Mouse (Mus musculus) gastrocnemius, postnatal 25 days (tissue): ENCODE results near the gene Fgfr2. TPM values are rescaled to one million over a fixed set of nuclear protein-coding genes. Genes with fewer than 3 reads are reported as not detected.

Experiments
- DNase-seq: peaks from one replicate; pipeline ENCODE4 v3.0.0; 2022
- total RNA-seq, 2 experiments: library from RNA; stranded (reverse); gene quantifications; 1 replicate in 1 of 2; 2 replicates in 1 of 2; pipeline ENCODE4 v1.2.3; 2021

The Fgfr2 gene
- total RNA-seq, 2 experiments from 2014 or later = 0.33 to 0.96 TPM

DNA sequence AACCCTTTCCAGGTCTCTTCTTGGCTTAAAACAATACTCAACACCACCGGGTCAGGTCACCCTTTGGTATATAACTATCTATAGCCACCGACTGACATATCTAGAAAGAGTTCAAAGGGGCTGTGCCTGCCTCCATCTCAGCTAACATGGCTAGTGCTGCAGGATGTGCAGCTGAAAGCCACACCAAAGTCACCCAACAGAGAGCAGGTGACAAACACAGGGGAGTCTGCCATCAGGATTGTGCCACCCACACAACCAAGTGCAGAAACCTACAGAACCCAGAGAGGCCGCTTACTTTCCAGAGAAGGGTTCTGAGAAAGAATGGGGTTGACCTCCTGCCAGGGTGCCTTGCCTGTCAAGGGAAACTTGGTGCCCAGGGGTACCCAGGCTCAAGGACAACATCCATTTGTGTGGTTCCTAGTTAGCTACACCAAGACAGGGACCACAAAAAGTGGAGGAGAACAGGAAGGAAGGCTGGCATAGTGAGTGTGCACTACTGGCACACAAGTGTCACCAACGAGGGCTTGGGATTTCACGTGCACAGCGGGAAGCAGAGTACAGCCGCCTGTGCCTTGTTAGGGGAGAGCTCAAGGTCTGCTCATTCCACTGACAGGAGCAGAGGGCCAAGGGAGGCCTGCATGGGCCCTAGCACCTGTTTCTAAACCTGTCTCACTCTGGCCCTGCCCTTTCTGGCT is 350.0 kb downstream of the Fgfr2 start:
- DNase-seq = no peak

DNA sequence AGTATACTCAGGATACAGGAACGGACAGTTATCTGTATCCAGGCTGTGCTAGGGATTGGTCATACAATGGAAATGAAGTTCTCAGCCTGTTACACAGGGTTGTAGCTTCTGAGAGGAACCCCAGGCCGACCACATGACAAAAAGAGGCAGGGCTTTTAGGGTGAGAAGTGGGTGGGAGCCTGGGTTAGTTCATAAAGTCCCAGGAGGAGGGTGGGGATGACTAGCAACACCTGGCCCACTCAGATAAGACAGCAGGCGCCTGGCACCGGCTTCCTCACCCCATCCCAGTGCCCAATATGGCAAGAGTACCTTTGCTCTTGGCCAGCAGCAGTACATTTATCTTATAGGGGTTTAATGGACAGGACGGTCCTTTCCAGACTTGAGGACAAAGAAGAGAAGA is 350.7 kb downstream of the Fgfr2 start:
- no peak for DNase-seq

DNA sequence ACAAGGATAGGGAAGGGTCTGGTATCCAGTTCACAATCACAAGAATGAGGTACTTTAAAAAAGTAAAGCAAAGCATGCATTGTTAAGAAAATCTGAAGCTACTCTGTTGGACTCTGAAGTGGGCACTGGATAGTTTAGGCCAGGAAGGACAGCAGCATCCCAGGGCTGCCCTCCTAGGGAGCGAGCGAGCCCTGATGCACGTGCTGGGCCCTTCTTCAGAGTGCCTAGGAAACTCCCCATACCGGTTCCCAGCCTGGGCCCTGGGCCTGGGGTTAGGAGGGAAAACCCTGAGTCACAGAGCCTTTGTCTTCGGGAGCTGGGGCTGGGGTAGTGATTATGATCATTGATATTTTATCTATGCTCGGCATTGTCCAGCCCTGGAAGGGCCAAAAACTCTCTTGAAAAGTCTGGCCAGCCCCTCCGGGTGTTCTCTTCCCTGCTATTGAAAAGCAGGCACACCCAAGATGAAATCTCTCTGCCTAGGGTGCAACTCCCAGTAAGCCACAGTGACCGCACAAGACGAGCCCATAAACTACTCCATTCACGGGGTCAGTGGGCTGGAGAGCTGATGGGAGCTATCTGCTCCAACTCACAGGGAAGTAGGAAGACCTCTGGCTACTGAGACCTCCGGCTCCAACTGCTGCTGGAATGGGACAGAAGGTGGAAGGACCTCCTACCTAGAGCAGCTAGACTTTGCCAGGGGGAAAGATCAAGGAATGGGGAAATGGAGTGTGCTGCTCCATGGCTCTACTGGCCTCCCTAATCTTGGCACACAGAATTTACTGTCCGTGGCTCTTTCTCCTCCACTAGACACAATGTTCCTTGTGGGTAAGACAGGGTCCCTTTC is 354.4 kb downstream of the Fgfr2 start:
- no peak for DNase-seq

DNA sequence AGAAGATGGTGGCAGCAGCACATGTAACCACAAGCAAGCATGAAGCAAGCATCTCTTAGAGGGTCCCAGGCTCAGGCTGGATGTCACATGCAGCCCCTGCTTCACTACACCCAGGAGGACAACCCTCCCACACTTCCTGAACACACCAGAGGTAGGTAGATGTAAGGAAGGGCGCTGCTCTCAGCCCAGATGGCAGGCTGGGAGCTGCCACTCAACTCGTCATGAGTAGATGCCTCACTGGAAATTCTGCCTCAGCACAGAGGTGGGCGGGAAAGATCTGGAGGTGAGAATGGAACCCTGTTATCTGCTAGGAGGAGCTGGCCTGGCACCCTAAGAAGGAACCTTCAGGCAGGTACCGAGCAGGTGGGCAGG is 355.2 kb downstream of the Fgfr2 start:
- no peak for DNase-seq

DNA sequence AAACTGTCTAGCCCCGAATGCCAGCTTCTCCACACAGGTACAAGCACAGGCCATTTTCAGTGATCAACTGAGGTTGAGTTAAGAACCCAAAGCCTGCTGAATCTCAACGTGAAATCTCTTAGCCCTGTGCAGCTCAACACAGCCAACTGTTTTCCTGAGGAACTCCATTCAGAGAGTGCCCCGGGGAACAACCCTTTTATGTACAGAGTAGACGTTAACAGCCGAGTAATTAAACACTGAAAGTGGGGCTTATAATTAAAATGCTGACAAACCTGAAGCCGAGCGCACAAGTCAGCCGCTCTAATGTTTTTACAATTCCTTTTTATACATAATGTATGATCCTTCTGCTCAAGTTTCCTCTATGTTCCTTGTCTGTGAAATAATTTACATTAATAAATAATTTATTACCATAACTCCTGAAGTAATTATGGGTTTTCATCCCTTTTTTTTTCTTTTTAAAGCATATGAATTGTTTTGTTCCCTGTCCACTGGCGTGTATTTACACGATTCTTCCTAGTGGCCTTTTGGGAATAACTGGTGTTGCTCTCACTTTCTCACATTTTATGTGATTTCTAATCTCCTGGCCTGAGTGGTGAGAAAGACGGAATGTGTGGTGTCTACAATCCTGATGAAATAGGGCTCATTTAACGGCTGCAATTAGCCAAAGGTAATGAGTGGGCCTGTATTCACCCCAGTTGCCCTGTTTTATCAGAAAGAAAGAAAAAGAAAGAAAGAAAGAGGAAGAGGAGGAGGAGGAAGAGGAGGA is 355.7 kb downstream of the Fgfr2 start:
- DNase-seq = no peak

DNA sequence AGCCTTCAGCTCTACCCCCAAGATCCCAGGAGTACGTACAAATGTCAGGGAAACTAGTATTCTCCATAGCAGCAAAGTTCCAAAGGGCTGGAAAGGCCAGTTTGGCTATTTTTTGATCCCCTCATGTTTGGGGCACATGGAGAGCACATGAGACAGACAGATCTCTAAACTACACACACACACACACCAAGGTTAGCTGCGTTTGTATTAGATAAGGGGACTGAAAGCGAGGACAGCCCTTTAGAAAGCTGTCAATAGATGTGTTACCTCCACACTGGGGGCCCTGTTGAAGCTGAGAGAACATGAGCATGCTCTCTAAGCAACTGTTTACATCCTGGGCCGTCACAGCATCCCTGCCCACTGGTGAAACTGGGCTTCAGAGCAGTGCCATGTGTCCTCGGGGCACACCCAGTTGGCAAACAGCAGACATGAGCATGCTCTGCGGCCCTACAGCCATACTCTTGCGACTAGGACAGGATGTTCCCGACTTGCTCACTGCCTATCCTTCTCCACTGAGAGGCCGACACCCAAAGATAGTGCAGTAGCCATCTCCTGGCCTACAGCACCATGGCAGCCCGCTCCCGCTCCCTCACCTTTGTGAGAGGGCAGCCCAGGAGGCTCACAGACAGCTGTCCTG is 356.8 kb downstream of the Fgfr2 start:
- peak; percentile 85 for DNase-seq

DNA sequence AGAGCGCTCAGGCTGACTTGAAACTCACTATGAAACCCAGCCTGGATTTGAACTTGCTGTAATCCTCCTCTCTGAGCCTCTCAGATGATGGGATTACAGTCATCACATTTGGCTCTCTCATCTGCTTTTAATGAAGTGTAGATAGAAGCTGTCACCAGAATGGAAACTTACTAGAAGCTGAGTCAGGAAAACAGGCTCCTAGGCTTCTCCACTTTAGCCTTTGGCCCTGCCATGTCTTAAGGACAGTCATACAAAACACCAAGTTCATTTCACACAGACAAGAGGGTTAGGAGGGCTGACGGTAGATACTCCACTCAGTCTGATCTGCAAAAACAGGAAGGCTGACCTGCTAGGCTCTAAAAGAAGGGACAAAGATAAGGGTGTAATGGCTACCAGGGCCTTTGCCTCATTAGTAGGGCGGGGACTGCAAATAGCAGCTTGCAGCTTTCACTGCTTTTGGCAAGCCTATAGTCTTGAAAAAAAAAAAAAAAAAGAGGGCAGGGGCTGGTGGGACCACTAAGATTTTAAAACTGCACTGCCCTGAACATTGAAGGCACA is 357.4 kb downstream of the Fgfr2 start:
- no peak for DNase-seq

DNA sequence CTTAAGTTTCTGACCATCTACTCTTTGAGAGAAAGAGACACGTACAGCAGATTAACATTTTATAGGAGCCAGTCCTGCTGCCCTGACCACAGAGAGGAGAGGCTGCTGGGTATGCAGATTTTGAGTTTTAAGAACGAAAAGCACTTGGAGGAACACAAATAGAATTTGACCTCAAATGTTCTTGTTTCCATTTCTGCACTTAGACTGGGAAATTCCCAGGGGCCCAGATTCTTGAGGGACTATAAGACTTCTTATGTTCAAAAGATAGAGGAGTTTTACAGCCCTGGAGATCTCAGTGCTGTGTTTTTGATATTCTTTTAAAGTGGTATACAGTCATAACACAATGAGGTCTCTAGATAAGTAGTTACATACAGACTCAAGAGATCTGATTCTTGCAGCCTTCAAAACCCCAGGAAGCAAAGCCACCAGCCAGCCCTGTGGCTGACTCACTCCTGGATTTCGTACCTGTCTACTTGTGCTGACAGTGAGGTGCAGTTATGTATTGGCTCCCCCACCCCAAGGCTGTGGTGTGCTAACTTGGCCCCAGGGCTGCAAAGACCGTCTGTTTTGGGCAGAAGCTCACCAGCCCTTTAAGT is 358.2 kb downstream of the Fgfr2 start:
- DNase-seq = no peak

DNA sequence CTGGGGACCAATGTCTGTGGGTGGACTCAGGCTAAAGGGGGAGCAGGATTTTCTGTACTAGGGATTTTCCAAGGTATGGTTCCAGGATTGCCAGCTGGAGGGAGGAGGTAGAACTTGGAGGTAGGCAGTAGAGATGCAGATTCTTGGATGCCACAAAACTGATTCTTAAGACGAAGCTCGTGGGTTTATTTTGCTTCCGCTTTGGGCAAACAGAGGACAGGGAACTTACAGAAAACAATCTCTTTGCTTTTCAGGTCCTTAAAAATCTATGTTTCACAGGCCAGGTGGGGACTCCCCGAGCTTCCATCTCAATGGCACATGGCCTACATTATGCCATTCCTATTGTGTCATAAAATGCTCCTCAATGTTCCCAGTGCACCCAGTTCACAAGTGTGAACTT is 358.8 kb downstream of the Fgfr2 start:
- no peak for DNase-seq

DNA sequence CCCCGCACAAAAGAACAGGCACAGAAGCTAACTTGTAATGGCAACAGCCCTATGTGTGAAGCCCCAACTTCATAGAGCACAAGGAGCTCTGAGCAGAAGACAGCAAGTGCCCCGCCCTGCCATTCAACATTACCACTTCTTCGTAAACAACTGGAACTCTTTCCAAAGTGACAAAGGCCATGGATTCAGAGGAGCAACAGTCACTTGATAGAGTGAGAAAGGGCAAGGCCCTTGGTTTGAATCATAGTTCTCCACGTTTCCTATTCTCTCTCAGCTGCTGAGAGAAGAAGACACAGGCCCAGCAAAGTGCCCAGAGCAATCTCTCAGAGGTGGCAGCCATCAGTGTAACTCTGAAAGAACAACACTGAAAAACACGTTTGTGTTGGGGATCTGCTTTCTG is 359.2 kb downstream of the Fgfr2 start:
- DNase-seq = no peak

DNA sequence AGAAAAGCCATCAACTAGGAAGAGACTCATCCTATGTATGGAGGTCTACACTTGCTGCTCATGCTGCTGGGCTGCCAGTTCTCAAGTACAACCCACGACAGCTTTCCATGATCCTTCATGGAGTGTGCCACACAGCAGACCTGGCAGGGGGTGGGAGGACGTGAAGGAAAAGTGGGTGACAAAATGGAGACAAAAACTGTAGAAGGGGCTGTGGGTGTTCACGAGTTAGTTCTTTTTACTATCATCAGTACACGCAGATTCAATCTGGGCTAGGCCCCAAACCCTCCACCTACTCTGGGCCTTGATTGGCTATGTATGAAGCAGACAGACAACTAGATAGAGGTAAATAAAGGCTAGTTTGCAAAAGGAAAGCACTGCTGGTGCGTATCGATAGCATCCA is 359.8 kb downstream of the Fgfr2 start:
- DNase-seq = no peak

DNA sequence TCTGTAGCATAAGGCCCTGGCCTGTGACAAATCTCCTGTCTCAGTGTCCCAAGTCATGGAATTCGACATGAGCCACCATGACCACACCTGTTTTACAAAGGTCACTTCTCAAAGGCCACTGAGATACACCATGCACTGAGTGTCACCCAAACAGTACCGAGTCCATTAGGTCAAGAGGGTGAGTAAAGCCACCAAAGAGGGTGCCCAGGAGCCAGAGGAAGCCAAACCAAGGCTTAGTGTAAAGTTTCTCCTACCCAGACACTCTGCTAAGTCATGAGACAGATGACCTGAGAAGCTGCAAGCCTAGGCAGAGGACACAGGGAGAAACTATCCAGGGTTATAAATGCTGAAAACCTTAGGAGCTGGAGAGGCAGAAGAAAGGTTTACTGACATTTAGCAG is 361.7 kb downstream of the Fgfr2 start:
- DNase-seq = no peak

DNA sequence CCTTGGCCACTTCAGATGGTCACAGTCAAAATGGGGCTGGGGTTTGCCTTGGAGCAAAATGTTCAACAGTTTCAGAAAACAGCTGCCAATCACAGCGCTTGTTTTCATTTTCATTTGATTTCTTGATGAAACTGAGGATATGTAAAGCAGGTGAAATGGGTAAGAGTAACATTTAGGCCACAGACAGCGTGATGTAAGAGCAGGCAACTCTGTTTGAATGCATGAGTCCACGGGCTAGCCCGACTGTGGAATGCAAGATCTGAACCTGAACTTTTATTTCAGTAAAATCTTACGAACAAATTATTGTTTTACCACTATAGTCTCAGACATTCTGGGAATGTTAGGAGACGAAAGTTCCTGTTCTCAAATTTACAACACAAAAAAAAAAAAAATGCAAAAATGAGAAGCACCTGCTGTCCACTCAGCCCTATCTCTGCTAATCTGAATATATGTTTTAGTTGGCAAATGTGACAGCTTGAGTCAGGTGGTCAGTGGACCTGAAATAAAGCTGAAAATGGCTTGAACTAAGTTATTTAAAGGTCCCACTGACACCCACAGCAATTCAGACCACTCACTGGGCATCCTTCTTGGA is 362.5 kb downstream of the Fgfr2 start:
- DNase-seq = no peak

DNA sequence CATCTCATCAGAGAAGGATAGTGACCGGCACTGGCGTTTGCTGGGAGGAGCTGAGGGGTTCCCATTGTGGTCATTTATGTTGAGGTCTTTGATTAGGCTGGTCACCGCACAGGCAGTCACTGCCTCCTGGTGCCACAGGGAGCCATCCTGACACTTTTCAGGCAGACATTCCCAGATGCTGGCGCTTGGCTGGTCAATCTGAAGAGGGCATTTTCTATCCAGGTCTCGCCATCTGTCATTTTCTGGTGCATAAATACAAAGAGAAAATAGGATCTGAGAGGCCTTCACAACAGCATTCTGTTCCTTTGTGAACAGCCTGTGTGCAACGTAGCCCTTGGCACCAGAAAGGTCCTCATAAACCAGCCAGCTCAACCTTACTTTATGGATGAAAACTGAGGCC is 363.2 kb downstream of the Fgfr2 start:
- DNase-seq = no peak

DNA sequence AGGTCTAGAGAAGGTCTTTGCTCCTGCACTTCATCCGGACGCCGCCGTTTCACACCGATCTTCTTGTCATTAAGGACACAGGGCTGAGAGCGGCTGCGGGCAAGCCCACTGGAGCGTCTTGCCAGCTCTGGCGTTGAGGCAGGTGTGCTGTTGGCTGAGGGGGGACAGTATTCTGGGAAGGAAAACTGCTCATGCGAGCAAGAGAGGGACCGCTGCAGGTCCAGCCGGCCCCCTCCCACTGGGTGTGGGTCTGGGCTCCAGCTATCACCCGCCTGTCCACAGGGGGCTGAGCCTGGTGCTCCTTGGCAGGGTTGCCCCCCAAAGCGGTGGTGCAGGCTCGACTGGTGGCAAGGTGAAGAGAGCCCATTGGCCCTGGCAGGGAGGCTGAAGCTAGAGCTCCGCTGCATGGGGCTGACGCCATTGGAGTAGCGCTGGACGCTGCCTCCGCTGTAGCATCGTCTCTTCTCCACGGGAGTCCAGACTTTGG is 363.7 kb downstream of the Fgfr2 start:
- no peak for DNase-seq

DNA sequence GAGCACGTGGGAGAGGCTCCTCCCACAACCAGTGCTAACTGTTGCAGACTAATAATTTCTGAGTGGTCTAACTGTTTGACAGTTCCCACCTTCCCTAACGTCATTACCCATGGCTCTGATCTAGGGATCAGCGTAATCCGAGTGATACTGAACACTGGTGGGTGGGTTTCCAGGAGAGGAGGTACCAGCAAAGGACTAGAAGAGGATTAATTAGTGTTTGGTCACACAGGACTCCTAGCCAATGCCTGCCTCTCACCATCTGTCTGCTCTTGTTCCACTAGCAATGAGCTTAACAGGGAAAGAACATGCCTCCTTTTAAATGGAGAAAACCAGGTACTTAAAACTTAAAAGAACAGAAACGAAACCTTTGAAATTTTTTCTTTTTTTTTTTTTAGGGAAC is 364.3 kb downstream of the Fgfr2 start:
- no peak for DNase-seq

DNA sequence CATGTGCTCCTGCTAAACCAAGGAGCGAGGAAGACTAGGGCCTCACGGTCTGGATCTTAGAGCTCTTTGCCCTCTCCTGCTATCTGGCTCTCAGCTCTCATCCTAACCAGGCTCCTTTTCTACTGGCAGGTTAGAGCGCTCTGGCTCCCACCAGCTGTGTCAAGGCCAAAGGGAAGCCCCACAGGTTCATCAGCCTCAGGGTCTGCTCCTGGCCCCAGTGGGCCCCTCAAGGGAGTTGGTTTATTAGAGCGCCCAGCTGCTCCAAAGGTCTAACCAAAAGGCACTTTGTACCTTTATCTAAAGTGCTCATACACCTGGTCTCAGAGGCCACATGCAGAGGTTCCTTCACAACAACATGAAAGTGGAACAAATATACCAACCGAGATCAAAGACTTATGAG is 366.8 kb downstream of the Fgfr2 start:
- no peak for DNase-seq

DNA sequence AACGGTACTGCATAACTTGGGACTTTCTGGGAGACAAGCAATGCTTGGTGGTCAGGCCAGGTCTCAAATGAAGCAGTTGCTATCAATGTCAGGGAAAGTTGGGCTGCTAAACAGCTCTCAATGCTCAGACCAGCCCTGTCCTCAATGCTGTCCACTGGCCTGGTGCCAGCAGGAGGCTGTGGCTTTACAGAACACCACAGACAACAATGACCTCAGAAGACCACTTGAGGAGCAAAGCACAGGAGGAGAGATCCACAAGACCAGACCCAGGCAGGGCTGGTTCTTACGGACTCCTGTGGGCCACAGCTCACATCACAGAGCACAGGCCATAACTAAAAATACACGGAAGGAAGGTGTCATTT is 368.8 kb downstream of the Fgfr2 start:
- DNase-seq = no peak

DNA sequence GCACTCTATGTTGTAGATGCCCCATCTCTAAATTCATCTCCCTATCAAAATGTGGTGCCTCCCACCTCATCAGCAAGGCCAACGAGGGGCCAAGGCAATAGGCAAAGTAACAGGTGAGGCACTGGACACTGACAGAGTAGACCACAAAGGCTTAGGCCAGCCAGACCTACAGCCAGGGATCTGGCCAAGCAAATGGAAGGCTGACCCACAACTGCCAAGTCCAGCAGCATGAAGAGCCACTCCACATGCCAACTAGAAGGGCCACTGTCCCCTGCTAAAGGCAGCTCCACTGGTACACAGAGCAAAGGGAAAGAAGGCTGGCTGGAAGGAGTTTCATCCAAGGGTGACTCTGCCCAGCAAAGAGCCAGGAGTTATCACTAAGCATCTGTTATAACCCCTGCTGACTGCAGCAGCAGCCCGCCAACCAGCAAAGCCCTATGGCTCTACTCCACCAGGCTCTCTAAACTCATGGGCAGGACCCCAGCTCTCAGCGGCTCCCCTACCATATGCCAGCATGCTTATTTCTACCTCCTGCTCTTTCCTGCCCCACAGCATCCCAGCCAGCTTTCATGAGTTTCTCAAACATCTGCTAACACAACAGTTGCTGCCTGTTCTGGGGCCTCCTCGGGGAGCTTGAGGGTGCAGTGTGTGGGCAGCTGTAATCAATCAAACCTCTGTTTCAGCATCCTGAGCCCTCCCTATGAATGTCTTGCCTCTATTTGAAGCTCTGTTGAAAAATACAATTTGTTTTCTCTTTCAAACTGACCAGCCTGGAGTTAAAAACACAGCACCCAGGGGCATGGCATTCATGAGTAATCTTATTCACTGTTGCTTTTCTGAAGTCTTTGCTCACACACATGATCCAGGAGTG is 369.4 kb downstream of the Fgfr2 start:
- DNase-seq = peak; percentile 57

DNA sequence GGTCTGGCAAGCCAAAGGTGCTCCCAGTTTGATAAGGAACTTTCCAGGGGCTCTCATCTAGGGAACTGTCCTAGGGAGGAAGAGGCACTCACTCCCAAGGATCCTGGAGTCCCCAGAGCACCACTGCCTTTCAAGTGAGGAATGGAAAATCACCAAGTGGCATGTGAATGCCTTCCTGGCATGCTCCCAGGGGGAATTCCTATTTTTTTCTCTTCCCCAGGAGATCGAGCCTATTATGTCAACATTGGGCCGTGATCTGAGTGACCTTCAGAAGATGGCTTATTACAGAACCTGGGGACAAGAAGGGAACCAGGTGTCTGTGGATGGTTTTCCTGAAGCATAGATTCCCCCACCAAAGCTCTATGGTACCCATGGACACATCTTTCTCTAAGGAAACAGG is 371.4 kb downstream of the Fgfr2 start:
- no peak for DNase-seq
